Mouse (Mus musculus): ENCODE measurements around the gene Myd88. TPM values are rescaled to one million over a fixed set of nuclear protein-coding genes. Genes with fewer than 3 reads are reported as not detected.
"Not testable (repeated sequence)": the region's sequence is repeated elsewhere in the genome, so short reads cannot be mapped to it uniquely, and the experiment has no call there.

Myd88 gene
- polyA plus RNA-seq, 1 experiment, result 6.2 TPM

DNA sequence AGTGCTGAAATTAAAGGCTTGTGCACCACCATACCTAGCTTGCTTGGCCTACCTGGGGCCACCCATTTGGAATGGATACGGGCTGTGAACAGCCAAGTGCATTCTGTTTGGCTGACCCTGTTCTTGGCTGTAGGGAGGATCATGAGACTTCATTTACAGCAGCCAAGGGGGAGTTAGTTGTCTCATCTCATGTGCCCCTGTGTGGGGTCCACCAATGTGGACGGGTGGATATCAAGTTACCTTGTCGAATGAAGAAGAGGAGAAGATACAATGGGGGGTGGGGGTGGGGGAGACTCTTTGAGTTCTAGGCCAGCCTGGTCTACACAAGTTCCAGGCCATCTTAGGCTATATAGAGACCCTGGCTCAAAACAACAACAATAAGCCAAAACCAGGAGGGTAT, 33.8 kb upstream of the Myd88 start:
- TF ChIP-seq EP300 (IDR thresholded peaks at IDR 0.05; ENCODE audit: insufficient read depth, low read depth, low read length), result no peak
- TF ChIP-seq CTCF (IDR thresholded peaks at IDR 0.05; ENCODE audit: low read depth, low read length), result no peak
- no peak for TF ChIP-seq POLR2A (IDR thresholded peaks at IDR 0.05; ENCODE audit: insufficient read depth, low read length)
- no peak overlapping the region for H3K4me3 ChIP-seq (ENCODE audit: low read depth, low read length)
- no peaks in the 10 kb centered on the region for H3K27me3 ChIP-seq (ENCODE audit: control insufficient read depth, insufficient read depth, low read length, poor library complexity, severe bottlenecking)
- no peaks in the 10 kb centered on the region for H3K9me3 ChIP-seq (replicated peaks; ENCODE audit: control insufficient read depth, insufficient read depth, low read length, poor library complexity, severe bottlenecking)
- H3K27ac ChIP-seq (ENCODE audit: insufficient read depth, low read length), result peak overlapping the region; percentile 30; the same call in 1 of the 2 replicates
- no peak overlapping the region for H3K9ac ChIP-seq (ENCODE audit: low read depth, poor library complexity, severe bottlenecking)
- H3K4me1 ChIP-seq (ENCODE audit: control insufficient read depth, insufficient read depth, low read length), result peaks cover 6% of the 10 kb centered on the region
- H3K36me3 ChIP-seq (ENCODE audit: control insufficient read depth, insufficient read depth, low read length, poor library complexity, severe bottlenecking), result no peaks in the 10 kb centered on the region

DNA sequence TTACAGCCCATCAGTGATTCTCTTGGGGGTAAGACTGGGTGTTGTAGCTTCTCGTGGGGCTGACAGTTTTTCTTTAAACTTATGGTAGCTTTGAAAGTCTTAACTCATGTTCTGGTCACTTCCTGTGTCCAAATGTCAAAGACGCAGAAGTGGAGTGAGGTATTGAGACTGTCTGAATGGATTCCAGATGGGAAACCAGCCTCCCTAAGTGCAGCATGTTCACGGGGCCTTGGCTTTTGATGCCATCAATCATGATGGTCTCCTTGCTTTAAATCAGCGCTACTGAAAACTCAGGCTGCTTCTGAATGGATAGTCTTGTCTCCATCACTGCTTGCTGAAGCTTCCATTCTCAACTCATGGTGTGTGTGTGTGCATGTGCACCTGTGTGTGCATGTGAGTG, 30.0 kb upstream of the Myd88 start:
- no peaks in the 10 kb centered on the region for H3K27me3 ChIP-seq (ENCODE audit: control insufficient read depth, insufficient read depth, low read length, poor library complexity, severe bottlenecking)
- H3K9ac ChIP-seq (ENCODE audit: low read depth, poor library complexity, severe bottlenecking), result no peak overlapping the region
- H3K27ac ChIP-seq (ENCODE audit: insufficient read depth, low read length), result no peak overlapping the region
- H3K36me3 ChIP-seq (ENCODE audit: control insufficient read depth, insufficient read depth, low read length, poor library complexity, severe bottlenecking), result 0 out of 2 replicates have a peak, but pooled peaks cover 2% of the 10 kb centered on the region
- TF ChIP-seq EP300 (IDR thresholded peaks at IDR 0.05; ENCODE audit: insufficient read depth, low read depth, low read length), result no peak
- TF ChIP-seq POLR2A (IDR thresholded peaks at IDR 0.05; ENCODE audit: insufficient read depth, low read length), result no peak
- no peak for TF ChIP-seq CTCF (IDR thresholded peaks at IDR 0.05; ENCODE audit: low read depth, low read length)
- H3K4me3 ChIP-seq (ENCODE audit: low read depth, low read length), result no peak overlapping the region
- H3K4me1 ChIP-seq (ENCODE audit: control insufficient read depth, insufficient read depth, low read length), result peaks cover 6% of the 10 kb centered on the region
- no peaks in the 10 kb centered on the region for H3K9me3 ChIP-seq (replicated peaks; ENCODE audit: control insufficient read depth, insufficient read depth, low read length, poor library complexity, severe bottlenecking)

DNA sequence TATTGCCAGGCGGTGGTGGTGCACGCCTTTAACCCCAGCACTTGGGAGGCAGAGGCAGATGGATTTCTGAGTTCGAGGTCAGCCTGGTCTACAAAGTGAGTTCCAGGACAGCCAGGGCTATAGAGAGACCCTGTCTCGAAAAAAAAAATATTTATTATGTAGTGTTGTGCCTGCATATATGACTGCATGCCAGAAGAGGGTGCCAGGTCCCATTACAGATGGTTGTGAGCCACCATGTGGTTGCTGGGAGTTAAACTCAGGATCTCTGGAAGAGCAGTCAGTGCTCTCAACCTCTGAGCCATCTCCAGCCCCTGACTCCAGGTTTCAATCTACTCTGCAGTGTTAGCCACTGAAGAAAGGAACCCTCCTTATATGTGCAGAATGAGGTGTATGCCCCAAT, 29.6 kb upstream of the Myd88 start:
- not testable (repeated sequence) for H3K9me3 ChIP-seq (replicated peaks; ENCODE audit: control insufficient read depth, insufficient read depth, low read length, poor library complexity, severe bottlenecking); H3K4me1 ChIP-seq (ENCODE audit: control insufficient read depth, insufficient read depth, low read length); H3K27me3 ChIP-seq (ENCODE audit: control insufficient read depth, insufficient read depth, low read length, poor library complexity, severe bottlenecking); H3K4me3 ChIP-seq (ENCODE audit: low read depth, low read length); H3K36me3 ChIP-seq (ENCODE audit: control insufficient read depth, insufficient read depth, low read length, poor library complexity, severe bottlenecking); H3K27ac ChIP-seq (ENCODE audit: insufficient read depth, low read length); H3K9ac ChIP-seq (ENCODE audit: low read depth, poor library complexity, severe bottlenecking)

DNA sequence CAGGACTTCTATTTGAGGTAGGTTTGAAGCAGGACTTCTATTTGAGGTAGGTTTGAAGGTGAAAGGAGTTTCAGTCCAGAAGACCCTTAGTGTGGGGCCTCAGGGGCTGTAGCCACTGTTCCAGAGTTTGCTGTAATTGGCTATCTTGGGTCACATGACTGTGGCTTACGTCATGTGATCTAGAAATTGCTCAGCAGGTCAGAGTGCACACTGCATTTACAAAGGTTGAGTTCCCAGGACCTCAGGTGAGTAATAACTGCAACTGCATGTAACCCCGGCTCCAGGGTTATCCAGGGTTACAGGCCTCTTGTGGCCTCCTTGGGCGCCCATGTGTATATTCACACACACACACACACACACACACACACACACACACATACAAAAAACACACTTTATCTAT, 27.2 kb upstream of the Myd88 start:
- Histone ChIP-seq H3K27ac (ENCODE audit: insufficient read depth, low read length) (no peak overlapping the region), H3K9ac (ENCODE audit: low read depth, poor library complexity, severe bottlenecking) (no peak overlapping the region), H3K36me3 (ENCODE audit: control insufficient read depth, insufficient read depth, low read length, poor library complexity, severe bottlenecking) (0 out of 2 replicates have a peak, but pooled peaks cover 2% of the 10 kb centered on the region), H3K4me1 (ENCODE audit: control insufficient read depth, insufficient read depth, low read length) (no peaks in the 10 kb centered on the region), H3K9me3 (replicated peaks; ENCODE audit: control insufficient read depth, insufficient read depth, low read length, poor library complexity, severe bottlenecking) (no peaks in the 10 kb centered on the region), H3K4me3 (ENCODE audit: low read depth, low read length) (no peak overlapping the region), H3K27me3 (ENCODE audit: control insufficient read depth, insufficient read depth, low read length, poor library complexity, severe bottlenecking) (no peaks in the 10 kb centered on the region)
- TF ChIP-seq EP300 (IDR thresholded peaks at IDR 0.05; ENCODE audit: insufficient read depth, low read depth, low read length) (no peak), CTCF (IDR thresholded peaks at IDR 0.05; ENCODE audit: low read depth, low read length) (no peak), POLR2A (IDR thresholded peaks at IDR 0.05; ENCODE audit: insufficient read depth, low read length) (no peak)

DNA sequence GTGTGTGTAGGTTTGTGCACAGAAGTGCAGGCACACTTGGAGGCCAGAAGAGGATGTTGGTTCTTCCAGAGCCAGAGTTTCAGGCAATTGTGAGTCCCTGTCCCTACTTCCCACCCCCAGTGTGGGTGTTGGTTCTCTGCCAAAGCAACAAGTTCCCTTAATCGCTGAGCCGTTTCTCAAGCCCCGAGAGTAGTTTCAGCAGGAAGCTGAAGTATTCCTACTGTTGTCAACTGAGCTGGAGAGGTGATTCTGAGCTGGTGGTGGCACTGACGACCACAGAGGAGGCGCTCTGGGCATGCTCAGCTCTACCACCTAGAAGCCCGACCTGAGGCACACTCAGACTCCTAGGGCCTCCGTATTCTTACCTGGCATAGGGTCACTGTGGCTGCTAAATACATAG, 24.1 kb upstream of the Myd88 start, which contains the start of gene Slc22a14:
Slc22a14 (minus strand) TSS at position 270 of the 400 bp plus-strand sequence.
- no peak within 1 kb of the TSS for H3K27ac ChIP-seq (ENCODE audit: insufficient read depth, low read length)
- no peak within 1 kb of the TSS for H3K9ac ChIP-seq (ENCODE audit: low read depth, poor library complexity, severe bottlenecking)
- no peak within 1 kb of the TSS for H3K4me3 ChIP-seq (ENCODE audit: low read depth, low read length)
- H3K9me3 ChIP-seq (replicated peaks; ENCODE audit: control insufficient read depth, insufficient read depth, low read length, poor library complexity, severe bottlenecking), result no peaks in the 10 kb centered on the region
- no peaks in the 10 kb centered on the region for H3K4me1 ChIP-seq (ENCODE audit: control insufficient read depth, insufficient read depth, low read length)
- no peak for TF ChIP-seq CTCF (IDR thresholded peaks at IDR 0.05; ENCODE audit: low read depth, low read length)
- no peak for TF ChIP-seq POLR2A (IDR thresholded peaks at IDR 0.05; ENCODE audit: insufficient read depth, low read length)
- TF ChIP-seq EP300 (IDR thresholded peaks at IDR 0.05; ENCODE audit: insufficient read depth, low read depth, low read length), result no peak
- no peaks in the 10 kb centered on the region for H3K27me3 ChIP-seq (ENCODE audit: control insufficient read depth, insufficient read depth, low read length, poor library complexity, severe bottlenecking)
- H3K36me3 ChIP-seq (ENCODE audit: control insufficient read depth, insufficient read depth, low read length, poor library complexity, severe bottlenecking), result 0 out of 2 replicates have a peak, but pooled peaks cover 2% of the 10 kb centered on the region

DNA sequence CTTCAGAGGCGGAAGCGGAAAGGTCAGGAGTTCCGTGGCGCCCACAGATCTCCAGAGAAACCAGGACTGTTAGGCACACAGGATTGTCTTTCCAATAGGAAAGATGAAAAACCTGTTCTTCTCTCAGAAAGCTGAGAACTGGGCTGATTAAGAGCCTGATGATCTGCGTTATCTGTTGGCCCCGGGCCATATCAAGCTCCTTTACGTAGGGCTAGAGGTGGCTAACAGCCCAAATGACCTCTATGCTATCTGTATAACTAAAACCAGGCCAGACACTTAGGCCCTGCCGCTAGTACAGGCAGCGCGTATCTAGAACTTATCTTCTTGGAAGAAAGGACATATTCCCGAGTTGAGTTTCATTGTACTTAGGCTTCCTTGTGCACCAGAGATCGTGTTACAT, 22.0 kb upstream of the Myd88 start:
- no peak overlapping the region for H3K4me3 ChIP-seq (ENCODE audit: low read depth, low read length)
- H3K27ac ChIP-seq (ENCODE audit: insufficient read depth, low read length), result no peak overlapping the region
- no peaks in the 10 kb centered on the region for H3K9me3 ChIP-seq (replicated peaks; ENCODE audit: control insufficient read depth, insufficient read depth, low read length, poor library complexity, severe bottlenecking)
- H3K4me1 ChIP-seq (ENCODE audit: control insufficient read depth, insufficient read depth, low read length), result no peaks in the 10 kb centered on the region
- no peaks in the 10 kb centered on the region for H3K27me3 ChIP-seq (ENCODE audit: control insufficient read depth, insufficient read depth, low read length, poor library complexity, severe bottlenecking)
- TF ChIP-seq EP300 (IDR thresholded peaks at IDR 0.05; ENCODE audit: insufficient read depth, low read depth, low read length) (no peak), POLR2A (IDR thresholded peaks at IDR 0.05; ENCODE audit: insufficient read depth, low read length) (no peak), CTCF (IDR thresholded peaks at IDR 0.05; ENCODE audit: low read depth, low read length) (no peak)
- no peaks in the 10 kb centered on the region for H3K36me3 ChIP-seq (ENCODE audit: control insufficient read depth, insufficient read depth, low read length, poor library complexity, severe bottlenecking)
- H3K9ac ChIP-seq (ENCODE audit: low read depth, poor library complexity, severe bottlenecking), result no peak overlapping the region

Measured in ES-Bruce4 (cell line).